18 mouse cellular contexts compared by ENCODE assay signal in the genomic region with DNA sequence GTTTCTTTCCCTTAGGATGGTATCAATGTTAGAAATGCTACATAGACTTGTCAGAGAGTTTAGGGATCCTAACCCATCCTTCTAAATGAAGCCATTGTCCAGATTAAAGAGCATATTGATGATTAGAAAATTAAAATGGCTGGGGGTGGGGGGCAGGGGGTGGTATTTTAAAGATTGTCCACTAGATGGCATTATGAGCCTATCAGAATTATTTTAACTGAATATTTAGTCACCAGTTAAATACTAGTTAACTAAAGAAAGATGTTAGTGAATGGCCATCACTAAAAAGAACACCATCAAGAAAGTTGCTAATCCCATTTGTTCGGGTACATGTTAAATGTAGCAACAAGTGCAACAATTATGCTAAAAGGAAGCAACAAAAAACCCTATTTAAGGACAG.
DNase-seq lines count a peak whose midpoint lies in the region; ATAC-seq and TF ChIP-seq lines count a peak whose summit lies in the region.
"Had no signal": no experiment of that assay in that cellular context is flagged by ENCODE, and none has a peak within 500 bp of the region (broad histone marks: within the 10 kb centered on the region; RNA-seq: fewer than 3 reads in every experiment).

No protein-coding gene starts in this region.

- TF ChIP-seq CTCF in layer of hippocampus, adult 2 months (conservative IDR thresholded peaks at IDR 0.05) = peak; percentile 74
- TF ChIP-seq CTCF in midbrain, postnatal 0 days (IDR thresholded peaks at IDR 0.05) = peak; percentile 48
- peak; percentile 64 for TF ChIP-seq CTCF in stomach, postnatal 0 days (IDR thresholded peaks at IDR 0.05; ENCODE audit: low read depth)

- H3K27ac ChIP-seq in forebrain, embryonic 14.5 days (ENCODE audit: low read depth, low read length) = no peak overlapping the region
- no peak overlapping the region for H3K27ac ChIP-seq in forebrain, embryonic 10.5 days
- no peak overlapping the region for H3K27ac ChIP-seq in layer of hippocampus, adult 2 months
- no peak overlapping the region for H3K27ac ChIP-seq in midbrain, postnatal 0 days (ENCODE audit: low read depth, low read length)
- no peak overlapping the region for H3K27ac ChIP-seq in midbrain, embryonic 10.5 days (replicated peaks)
- no peak overlapping the region for H3K27ac ChIP-seq in stomach, postnatal 0 days (replicated peaks)
- no peak overlapping the region for H3K27ac ChIP-seq in hindbrain, embryonic 11.5 days (ENCODE audit: low read depth, low read length)
- H3K27ac ChIP-seq: limb, embryonic 12.5 days; midbrain, embryonic 12.5 days; neural tube, embryonic 12.5 days; stomach, embryonic 15.5 days had no signal

- no peak overlapping the region for H3K9ac ChIP-seq in forebrain, embryonic 14.5 days (ENCODE audit: low read length)
- H3K9ac ChIP-seq in midbrain, postnatal 0 days (replicated peaks; ENCODE audit: low read length, poor library complexity, severe bottlenecking) = no peak overlapping the region
- H3K9ac ChIP-seq in stomach, postnatal 0 days (ENCODE audit: low read length) = no peak overlapping the region
- H3K9ac ChIP-seq in hindbrain, embryonic 11.5 days (ENCODE audit: low read depth, low read length) = no peak overlapping the region
- H3K9ac ChIP-seq: limb, embryonic 12.5 days; midbrain, embryonic 12.5 days; neural tube, embryonic 12.5 days; stomach, embryonic 15.5 days had no signal

- no peak for TF ChIP-seq EP300 in stomach, postnatal 0 days (optimal IDR thresholded peaks at IDR 0.05)

- H3K36me3 ChIP-seq in forebrain, embryonic 14.5 days (ENCODE audit: control insufficient read depth, insufficient read depth, low read length) = no peaks in the 10 kb centered on the region
- H3K36me3 ChIP-seq in forebrain, embryonic 10.5 days (replicated peaks) = no peaks in the 10 kb centered on the region
- no peaks in the 10 kb centered on the region for H3K36me3 ChIP-seq in midbrain, postnatal 0 days (ENCODE audit: insufficient read depth, low read length)
- H3K36me3 ChIP-seq in midbrain, embryonic 10.5 days = no peaks in the 10 kb centered on the region
- H3K36me3 ChIP-seq in stomach, postnatal 0 days (ENCODE audit: control insufficient read depth, insufficient read depth, low read length) = no peaks in the 10 kb centered on the region
- H3K36me3 ChIP-seq in hindbrain, embryonic 11.5 days (ENCODE audit: control insufficient read depth, insufficient read depth, low read length) = no peaks in the 10 kb centered on the region
- H3K36me3 ChIP-seq: limb, embryonic 12.5 days; midbrain, embryonic 12.5 days; neural tube, embryonic 12.5 days; stomach, embryonic 15.5 days had no signal

- 50% methylated on average over 1 of the region's 1 CpGs for WGBS in forebrain, embryonic 14.5 days
- WGBS in forebrain, embryonic 10.5 days = 49% methylated on average over 1 of the region's 1 CpGs
- WGBS in midbrain, postnatal 0 days = 54% methylated on average over 1 of the region's 1 CpGs
- WGBS in midbrain, embryonic 10.5 days = 67% methylated on average over 1 of the region's 1 CpGs
- WGBS in stomach, postnatal 0 days = 54% methylated on average over 1 of the region's 1 CpGs
- WGBS in hindbrain, embryonic 11.5 days = 58% methylated on average over 1 of the region's 1 CpGs

- no peak for ATAC-seq in forebrain, embryonic 14.5 days
- no peak for ATAC-seq in midbrain, postnatal 0 days (ENCODE audit: low FRiP score)
- no peak for ATAC-seq in stomach, postnatal 0 days (ENCODE audit: low FRiP score, low TSS enrichment)
- no peak for ATAC-seq in hindbrain, embryonic 11.5 days (ENCODE audit: low FRiP score)

- no peaks in the 10 kb centered on the region for H3K9me3 ChIP-seq in forebrain, embryonic 14.5 days (replicated peaks; ENCODE audit: control insufficient read depth, low read length)
- no peaks in the 10 kb centered on the region for H3K9me3 ChIP-seq in forebrain, embryonic 10.5 days
- H3K9me3 ChIP-seq in midbrain, postnatal 0 days (ENCODE audit: low read length) = no peaks in the 10 kb centered on the region
- no peaks in the 10 kb centered on the region for H3K9me3 ChIP-seq in midbrain, embryonic 10.5 days (replicated peaks)
- H3K9me3 ChIP-seq in stomach, postnatal 0 days (ENCODE audit: control insufficient read depth, low read length) = no peaks in the 10 kb centered on the region
- no peaks in the 10 kb centered on the region for H3K9me3 ChIP-seq in hindbrain, embryonic 11.5 days (ENCODE audit: control insufficient read depth, low read length)
- H3K9me3 ChIP-seq: limb, embryonic 12.5 days; midbrain, embryonic 12.5 days; neural tube, embryonic 12.5 days; stomach, embryonic 15.5 days had no signal

- no peak overlapping the region for H3K4me3 ChIP-seq in forebrain, embryonic 14.5 days (ENCODE audit: low read depth, low read length)
- H3K4me3 ChIP-seq in forebrain, embryonic 10.5 days = no peak overlapping the region
- no peak overlapping the region for H3K4me3 ChIP-seq in layer of hippocampus, adult 2 months
- no peak overlapping the region for H3K4me3 ChIP-seq in midbrain, postnatal 0 days (ENCODE audit: low read depth, low read length)
- H3K4me3 ChIP-seq in midbrain, embryonic 10.5 days = no peak overlapping the region
- H3K4me3 ChIP-seq in stomach, postnatal 0 days (ENCODE audit: low read depth, low read length) = no peak overlapping the region
- no peak overlapping the region for H3K4me3 ChIP-seq in hindbrain, embryonic 11.5 days (ENCODE audit: low read depth, low read length)
- H3K4me3 ChIP-seq: limb, embryonic 12.5 days; midbrain, embryonic 12.5 days; neural tube, embryonic 12.5 days; stomach, embryonic 15.5 days had no signal

- peak; percentile 14 for DNase-seq in forebrain, embryonic 14.5 days (ENCODE audit: low spot score)
- DNase-seq in forebrain, embryonic 10.5 days (ENCODE audit: extremely low spot score, low spot score) = no peak
- no peak for DNase-seq in layer of hippocampus, adult 2 months (ENCODE audit: low spot score in 2 of 2)
- no peak for DNase-seq in layer of hippocampus, postnatal 10 days (ENCODE audit: low spot score in 2 of 2)
- no peak for DNase-seq in midbrain, postnatal 0 days (ENCODE audit: low spot score)
- no peak for DNase-seq in midbrain, embryonic 10.5 days (ENCODE audit: low spot score)
- no peak for DNase-seq in stomach, postnatal 0 days (ENCODE audit: low spot score)
- DNase-seq in hindbrain, embryonic 11.5 days (ENCODE audit: low spot score) = no peak
- DNase-seq: cerebellum, adult 8-10 months; heart, adult 18-20 months; kidney, postnatal 36 days; layer of hippocampus, postnatal 36 days; lung, postnatal 10 days; thymus, postnatal 36 days had no signal

- H3K27me3 ChIP-seq in forebrain, embryonic 14.5 days (replicated peaks; ENCODE audit: control insufficient read depth, insufficient read depth, low read length) = no peaks in the 10 kb centered on the region
- H3K27me3 ChIP-seq in forebrain, embryonic 10.5 days (ENCODE audit: poor library complexity, severe bottlenecking) = no peaks in the 10 kb centered on the region
- no peaks in the 10 kb centered on the region for H3K27me3 ChIP-seq in midbrain, postnatal 0 days (ENCODE audit: insufficient read depth, low read length)
- no peaks in the 10 kb centered on the region for H3K27me3 ChIP-seq in midbrain, embryonic 10.5 days (ENCODE audit: low read depth, poor library complexity, severe bottlenecking)
- H3K27me3 ChIP-seq in stomach, postnatal 0 days (ENCODE audit: control insufficient read depth, insufficient read depth, low read length) = no peaks in the 10 kb centered on the region
- no peaks in the 10 kb centered on the region for H3K27me3 ChIP-seq in hindbrain, embryonic 11.5 days (ENCODE audit: control insufficient read depth, insufficient read depth, low read length)
- H3K27me3 ChIP-seq: limb, embryonic 12.5 days; midbrain, embryonic 12.5 days; neural tube, embryonic 12.5 days; stomach, embryonic 15.5 days had no signal

- H3K4me1 ChIP-seq in forebrain, embryonic 14.5 days (ENCODE audit: control insufficient read depth, insufficient read depth, low read length) = no peaks in the 10 kb centered on the region
- no peaks in the 10 kb centered on the region for H3K4me1 ChIP-seq in forebrain, embryonic 10.5 days
- no peaks in the 10 kb centered on the region for H3K4me1 ChIP-seq in midbrain, postnatal 0 days (ENCODE audit: insufficient read depth, low read length)
- H3K4me1 ChIP-seq in midbrain, embryonic 10.5 days = no peaks in the 10 kb centered on the region
- H3K4me1 ChIP-seq in stomach, postnatal 0 days (replicated peaks; ENCODE audit: control insufficient read depth, insufficient read depth) = no peaks in the 10 kb centered on the region
- no peaks in the 10 kb centered on the region for H3K4me1 ChIP-seq in hindbrain, embryonic 11.5 days (replicated peaks; ENCODE audit: control insufficient read depth, insufficient read depth, low read length)
- H3K4me1 ChIP-seq: limb, embryonic 12.5 days; midbrain, embryonic 12.5 days; neural tube, embryonic 12.5 days; stomach, embryonic 15.5 days had no signal

- H3K4me2 ChIP-seq in forebrain, embryonic 14.5 days (ENCODE audit: low read length) = no peak overlapping the region
- H3K4me2 ChIP-seq in midbrain, postnatal 0 days (ENCODE audit: low read depth, low read length, poor library complexity, severe bottlenecking) = no peak overlapping the region
- no peak overlapping the region for H3K4me2 ChIP-seq in stomach, postnatal 0 days (replicated peaks; ENCODE audit: low read depth)
- no peak overlapping the region for H3K4me2 ChIP-seq in hindbrain, embryonic 11.5 days (replicated peaks; ENCODE audit: low read depth, low read length)
- H3K4me2 ChIP-seq: limb, embryonic 12.5 days; midbrain, embryonic 12.5 days; neural tube, embryonic 12.5 days; stomach, embryonic 15.5 days had no signal
